Mouse (Mus musculus): Measurements from ENCODE around the gene Il17c.

Gene Il17c

DNA sequence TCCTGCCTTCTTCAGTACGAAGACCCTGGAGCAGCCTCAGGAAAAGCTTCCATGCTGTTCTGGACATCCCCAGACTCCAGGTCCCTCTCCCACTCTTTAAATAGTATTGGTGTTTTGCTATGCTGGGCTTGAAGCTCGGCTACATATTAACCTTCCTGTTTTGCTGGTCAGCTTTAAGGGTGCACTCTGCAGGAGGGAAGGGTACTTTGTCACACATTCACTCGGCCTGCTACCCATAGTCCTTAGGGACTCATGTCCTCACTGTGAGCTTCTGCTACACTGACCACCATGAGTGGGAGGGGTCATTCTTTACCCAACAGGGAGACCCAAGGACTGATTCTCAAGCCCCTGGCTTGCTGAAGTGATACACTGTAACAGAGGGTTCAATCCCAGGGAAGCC, 8.8 kb downstream of the Il17c start:
- DNase-seq (ENCODE audit: low read depth in 1 of 2, low spot score in 2 of 2) = no peak

- peak in 1 of 2 experiments; percentile 44 for DNase-seq (ENCODE audit: low read depth in 1 of 2, low spot score in 2 of 2)
Measured at GRCm38 (mm10) chr8:122431694-122432442, 10.0 kb downstream of the Il17c start.

DNA sequence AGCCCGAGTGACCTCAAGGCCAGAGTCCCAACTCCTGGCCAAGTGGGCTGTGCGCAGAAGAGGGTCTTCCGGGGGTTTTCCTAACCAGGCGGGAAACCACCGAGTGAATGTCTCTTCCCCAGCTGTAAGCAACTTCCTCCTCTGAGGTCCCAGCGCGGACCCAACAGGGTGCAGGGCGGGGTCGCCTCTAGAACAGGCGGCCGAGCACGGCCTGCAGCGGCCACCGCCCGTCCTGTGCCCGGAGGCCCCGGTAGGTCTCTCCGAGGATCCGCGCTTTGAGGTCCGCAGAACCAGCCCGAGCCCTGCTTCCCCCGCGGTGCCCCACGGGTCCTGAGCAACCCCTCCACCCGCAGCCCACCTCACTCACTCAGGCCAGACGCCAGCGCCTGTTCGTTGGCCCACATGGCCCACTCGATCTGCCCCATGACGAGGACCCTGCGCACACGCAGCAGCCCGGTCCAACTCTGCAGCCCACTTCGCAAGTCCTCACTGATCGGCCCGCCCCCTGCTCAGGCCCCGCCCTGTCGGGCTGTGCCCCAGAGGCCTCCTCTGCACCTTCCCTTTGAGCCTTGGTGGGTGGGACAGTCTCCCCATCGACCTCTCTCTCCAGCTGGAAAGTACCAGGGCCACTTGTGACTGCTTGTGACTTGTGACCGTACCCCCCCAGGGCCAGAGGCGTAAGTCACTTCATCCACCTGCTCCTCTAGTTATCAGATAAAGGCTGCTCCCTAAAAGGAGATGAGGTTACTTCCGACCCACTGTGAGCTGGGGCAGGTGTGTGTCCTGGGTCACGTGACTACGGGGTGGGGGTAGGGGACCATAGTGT, 10.8 kb downstream of the Il17c start, which contains the start of gene Cyba:
Cyba (minus strand) TSS at position 488 of the 826 bp plus-strand sequence.
- DNase-seq (ENCODE audit: low read depth in 1 of 2, low spot score in 2 of 2) = peak; percentile 77 to 86

GRCm38 (mm10) chr8:122433269-122433905, 11.6 kb downstream of the Il17c start:
- no peak for DNase-seq (ENCODE audit: low read depth in 1 of 2, low spot score in 2 of 2)

DNA sequence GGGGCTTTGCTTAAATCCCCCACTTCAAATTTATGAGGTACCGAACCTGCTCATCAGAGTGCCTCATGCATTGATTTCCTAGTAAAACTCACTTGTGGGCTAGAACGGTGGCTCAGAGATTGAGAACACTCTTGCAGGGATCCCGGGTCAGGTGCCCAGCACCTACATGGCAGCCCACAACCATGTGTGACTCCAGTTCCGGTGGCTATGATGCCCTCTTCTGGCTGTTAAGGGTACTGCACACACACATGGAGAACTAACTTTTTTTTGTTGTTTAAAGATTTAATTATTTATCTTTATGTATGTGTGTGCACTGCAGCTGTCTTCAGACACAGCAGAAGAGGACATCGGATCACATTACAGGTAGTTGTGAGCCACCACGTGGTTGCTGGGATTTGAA, 13.6 kb downstream of the Il17c start:
- DNase-seq (ENCODE audit: low read depth in 1 of 2, low spot score in 2 of 2) = no peak

DNA sequence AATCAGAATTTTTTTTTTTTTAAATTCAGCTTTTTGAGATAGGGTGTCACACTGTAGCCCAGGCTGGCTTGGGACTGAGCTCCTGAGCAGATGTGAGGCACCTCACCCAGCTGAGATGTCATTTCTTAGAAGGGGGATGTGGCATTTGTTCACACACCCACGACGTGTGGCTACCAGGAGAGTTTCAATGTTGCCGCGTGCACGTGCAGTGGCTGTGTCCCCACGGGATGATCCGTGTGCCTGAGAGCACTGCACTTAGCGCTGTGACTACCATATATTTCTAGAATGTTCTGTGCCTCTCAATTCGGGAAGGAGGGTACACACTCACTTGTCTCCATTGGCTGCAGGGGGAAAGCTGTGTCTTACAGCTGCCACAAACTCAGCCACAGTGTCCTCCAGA, 14.3 kb downstream of the Il17c start:
- no peak for DNase-seq (ENCODE audit: low read depth in 1 of 2, low spot score in 2 of 2)

- peak in 1 of 2 experiments; percentile 24 for DNase-seq (ENCODE audit: low read depth in 1 of 2, low spot score in 2 of 2)
Measured at GRCm38 (mm10) chr8:122436586-122437125, 14.8 kb downstream of the Il17c start.

GRCm38 (mm10) chr8:122437708-122438331, 16.0 kb downstream of the Il17c start:
- DNase-seq (ENCODE audit: low read depth in 1 of 2, low spot score in 2 of 2) = peak in 1 of 2 experiments; percentile 40

GRCm38 (mm10) chr8:122439336-122439735, 17.5 kb downstream of the Il17c start:
- DNase-seq (ENCODE audit: low read depth in 1 of 2, low spot score in 2 of 2) = no peak

- DNase-seq (ENCODE audit: low read depth in 1 of 2, low spot score in 2 of 2) = no peak
Measured at GRCm38 (mm10) chr8:122441326-122441725, 19.5 kb downstream of the Il17c start.

DNA sequence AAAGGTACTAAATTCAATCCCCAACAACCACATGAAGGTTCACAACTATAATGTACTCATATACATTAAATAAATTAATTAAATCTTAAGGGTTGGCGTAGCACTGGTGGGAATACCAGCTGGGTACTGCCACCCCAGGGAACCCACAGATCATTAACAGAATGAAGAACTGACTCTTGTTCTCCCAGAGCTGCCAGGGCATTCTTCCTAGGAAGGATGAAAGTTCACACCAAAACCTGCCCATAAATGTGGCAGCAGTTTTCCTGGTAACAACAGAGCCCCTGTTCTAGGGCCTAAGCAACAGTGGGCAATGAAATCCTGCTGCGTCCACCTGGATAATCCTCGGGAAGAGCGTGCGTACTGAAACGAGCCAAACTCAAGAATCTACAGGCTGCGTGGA, 20.5 kb downstream of the Il17c start:
- DNase-seq (ENCODE audit: low read depth in 1 of 2, low spot score in 2 of 2) = no peak

DNA sequence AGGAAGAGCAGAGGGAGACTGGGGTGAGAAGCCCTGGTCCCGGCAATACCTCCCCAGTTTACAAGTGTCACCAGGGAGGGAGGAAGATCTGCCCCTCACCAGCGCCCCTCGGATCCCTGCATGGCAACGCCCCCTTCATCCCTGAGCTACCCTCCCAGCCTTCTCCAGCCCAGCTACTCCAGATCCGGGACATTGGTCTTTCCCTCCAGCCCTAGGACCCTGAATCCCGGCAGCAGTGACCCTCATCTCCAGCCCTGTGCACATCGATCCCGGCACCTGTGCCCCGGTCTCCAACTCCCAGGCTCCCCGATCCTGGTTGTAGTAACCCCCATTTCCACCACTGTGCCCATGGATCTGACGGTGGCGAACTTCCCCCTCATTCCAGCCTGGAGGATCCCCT, 21.0 kb downstream of the Il17c start:
- DNase-seq (ENCODE audit: low read depth in 1 of 2, low spot score in 2 of 2) = no peak

GRCm38 (mm10) chr8:122443262-122444006, 21.6 kb downstream of the Il17c start, which contains the start of gene Mvd:
Mvd (minus strand) TSS chr8:122443422.
- peak; percentile 99 for DNase-seq (ENCODE audit: low read depth in 1 of 2, low spot score in 2 of 2)

- DNase-seq (ENCODE audit: low read depth in 1 of 2, low spot score in 2 of 2) = peak; percentile 52 to 69
Measured at GRCm38 (mm10) chr8:122444058-122444748, 22.4 kb downstream of the Il17c start.

DNA sequence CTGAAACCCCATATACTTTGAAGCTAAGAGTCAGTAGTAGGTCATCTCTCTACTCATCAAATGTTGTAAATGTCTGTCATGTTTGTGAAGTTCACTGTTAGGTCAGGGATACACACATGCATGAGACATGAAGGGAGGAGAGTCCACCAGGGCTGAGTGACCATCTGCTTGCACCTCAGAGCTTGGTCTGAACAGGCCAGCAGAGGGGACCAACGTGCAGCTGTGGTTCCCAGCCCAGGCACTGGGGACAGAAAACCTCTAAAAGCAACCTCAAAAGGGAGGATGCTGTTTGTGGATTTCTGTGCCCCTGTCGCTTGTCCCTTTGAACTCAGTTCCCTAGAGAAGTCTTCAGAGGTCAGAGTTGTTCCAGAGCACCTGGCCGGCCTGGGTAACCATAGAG, 23.4 kb downstream of the Il17c start:
- no peak for DNase-seq (ENCODE audit: low read depth in 1 of 2, low spot score in 2 of 2)

DNA sequence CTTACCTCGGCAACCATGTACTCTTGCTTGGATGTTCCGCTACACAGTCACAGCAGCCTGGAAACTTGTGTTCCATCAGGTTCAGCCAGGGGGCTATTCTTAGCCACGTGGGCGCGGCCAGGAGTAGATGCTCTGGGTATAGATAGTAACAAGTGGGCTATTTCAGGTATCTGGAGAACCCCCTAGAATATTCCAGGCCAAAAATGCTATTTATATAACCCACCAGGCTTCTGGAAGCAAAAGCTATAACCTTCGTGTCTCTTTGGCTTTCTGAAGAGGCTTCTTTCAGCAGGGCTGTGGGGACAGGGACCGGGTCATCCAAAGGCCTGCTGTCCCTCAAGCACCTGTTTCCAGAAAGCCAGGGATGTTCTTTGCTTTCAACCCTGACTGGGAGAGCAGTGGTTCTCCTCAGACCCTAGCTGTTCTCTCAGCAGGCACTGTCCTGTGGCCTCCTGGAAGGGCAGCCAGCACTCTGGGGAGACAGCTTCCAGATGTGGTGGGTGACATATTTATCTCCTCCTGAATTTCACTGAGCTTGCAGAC, 29.4 kb downstream of the Il17c start:
- no peak for DNase-seq (ENCODE audit: low read depth in 1 of 2, low spot score in 2 of 2)

GRCm38 (mm10) chr8:122452154-122452553, 30.3 kb downstream of the Il17c start:
- DNase-seq (ENCODE audit: low read depth in 1 of 2, low spot score in 2 of 2) = no peak

- peak in 1 of 2 experiments; percentile 40 for DNase-seq (ENCODE audit: low read depth in 1 of 2, low spot score in 2 of 2)
Measured at GRCm38 (mm10) chr8:122454409-122454808, 32.6 kb downstream of the Il17c start.

DNA sequence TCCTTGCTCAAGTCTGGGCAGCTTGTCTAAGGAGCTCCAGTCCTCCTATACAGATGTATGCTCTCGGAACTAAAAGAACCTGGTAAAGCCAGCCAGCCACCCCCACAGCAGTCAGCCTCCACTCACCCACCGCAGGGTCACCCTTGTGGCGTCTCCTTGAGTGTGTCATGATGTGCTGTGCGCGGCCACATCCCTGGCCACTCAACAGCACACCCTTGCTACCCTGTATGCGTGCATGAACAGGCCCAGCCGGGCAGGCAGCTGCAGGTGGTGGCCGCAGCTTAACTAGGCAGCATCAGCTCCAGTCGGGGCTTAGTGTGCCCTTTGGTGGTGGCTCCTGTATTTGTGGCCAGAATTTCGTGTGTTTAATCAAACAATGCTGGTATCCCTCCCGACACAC, 35.4 kb downstream of the Il17c start:
- DNase-seq (ENCODE audit: low read depth in 1 of 2, low spot score in 2 of 2) = no peak

Measured in monocyte, adult 2 months (primary cell).